Mouse (Mus musculus): Measurements from ENCODE around the gene Efhc1.

DNA sequence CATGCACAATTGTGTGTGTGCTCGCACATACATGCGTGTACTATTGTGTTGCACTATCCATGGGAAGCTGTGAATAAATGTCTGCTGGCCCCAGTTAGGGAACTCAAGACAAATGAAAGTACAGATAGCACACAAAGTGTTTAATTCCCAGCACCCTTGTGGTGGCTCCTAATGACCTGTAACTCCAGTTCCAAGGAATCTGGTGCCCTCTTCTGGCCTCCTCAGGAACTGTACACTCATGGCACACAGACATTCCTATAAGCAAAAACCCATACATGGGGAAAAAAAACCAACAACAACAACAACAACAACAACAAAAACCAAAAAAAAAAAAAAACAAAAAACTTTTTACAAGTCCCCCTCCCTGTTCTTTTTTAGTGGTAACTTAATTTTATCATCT is 8.4 kb upstream of the Efhc1 start:
- no peak for TF ChIP-seq GATA1 (IDR thresholded peaks at IDR 0.05; ENCODE audit: borderline replicate concordance, low read length)
- no peak for TF ChIP-seq FLI1 (IDR thresholded peaks at IDR 0.05; ENCODE audit: low read length)
